Mouse (Mus musculus): ENCODE results near the gene Pilra.
"Not testable (repeated sequence)": the region's sequence is repeated elsewhere in the genome, so short reads cannot be mapped to it uniquely, and the experiment has no call there.

The Pilra gene

GRCm38 (mm10) chr5:137835966-137836520 is at the start of gene Pilra:
Pilra (minus strand) TSS chr5:137836281.
- DNase-seq (ENCODE audit: low spot score): not testable (repeated sequence)

- DNase-seq (ENCODE audit: low spot score): no peak
These were observed 47.3 kb upstream of the Pilra start for GRCm38 (mm10) chr5:137883345-137883744.

- DNase-seq (ENCODE audit: low spot score): no peak
These were observed 46.8 kb upstream of the Pilra start for GRCm38 (mm10) chr5:137882922-137883321.

DNA sequence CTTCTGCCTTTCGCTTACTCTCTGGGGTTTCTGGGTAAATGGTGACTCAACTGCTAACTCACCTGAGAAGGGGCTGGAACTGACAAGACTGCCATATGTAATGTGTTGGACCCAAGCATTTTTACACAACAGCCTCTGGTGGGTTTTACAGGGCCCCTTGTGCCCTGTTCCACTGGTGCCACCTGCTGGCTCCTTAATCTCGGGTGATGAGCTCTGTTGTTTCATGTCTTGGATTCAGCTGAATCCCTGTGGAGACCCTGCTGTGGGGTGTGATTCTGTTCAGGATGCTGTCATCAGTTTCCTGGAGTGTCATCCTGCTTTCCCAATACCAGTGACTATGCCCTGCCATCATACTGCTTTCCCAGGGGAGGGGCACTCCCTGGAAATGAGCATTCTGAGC is 41.8 kb upstream of the Pilra start:
- no peak for DNase-seq (ENCODE audit: low spot score)

GRCm38 (mm10) chr5:137875054-137875453 is 39.0 kb upstream of the Pilra start:
- no peak for DNase-seq (ENCODE audit: low spot score)

GRCm38 (mm10) chr5:137872381-137872702 is 36.3 kb upstream of the Pilra start:
- not testable (repeated sequence) for DNase-seq (ENCODE audit: low spot score)

DNA sequence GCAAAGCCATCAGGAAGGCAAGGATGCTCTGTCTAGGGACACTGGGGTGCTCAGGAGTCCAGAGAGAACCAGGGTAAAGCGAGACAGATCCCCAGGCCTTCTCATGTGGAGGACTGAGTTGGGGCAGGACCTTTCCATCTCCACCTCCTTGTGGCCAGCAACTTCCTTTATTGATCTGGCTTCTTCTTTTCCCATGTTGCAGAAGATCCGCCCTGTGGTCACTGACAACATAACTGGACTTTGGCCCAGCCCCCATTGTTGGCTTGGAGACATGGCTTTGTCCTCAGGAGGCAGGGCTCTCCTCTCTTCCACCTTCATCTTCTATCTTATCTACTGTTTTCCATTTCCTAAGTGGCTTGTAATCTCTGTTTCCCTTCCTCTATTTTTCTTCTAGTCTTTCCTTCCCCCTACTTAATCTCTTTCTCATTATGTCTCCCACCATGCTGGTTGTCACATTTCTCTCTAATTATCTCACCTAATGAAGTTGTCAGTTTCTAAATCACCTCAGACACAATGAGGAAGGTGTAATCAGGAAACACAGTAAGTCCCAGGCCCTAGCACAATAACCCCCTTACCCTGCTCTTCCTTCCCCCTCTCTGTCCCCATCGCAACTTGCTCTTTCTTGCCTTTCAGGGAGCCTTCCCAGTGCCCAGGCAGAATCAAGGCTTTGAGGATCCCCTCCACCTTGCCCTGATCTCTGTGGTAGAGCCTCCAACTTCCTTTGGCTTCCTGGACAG is 35.7 kb upstream of the Pilra start, which contains the start of gene Pilrb2:
TSS of gene Pilrb2 (minus strand) at position 172 of the 737 bp plus-strand sequence.
- not testable (repeated sequence) for DNase-seq (ENCODE audit: low spot score)

- DNase-seq (ENCODE audit: low spot score): not testable (repeated sequence)
These were observed 32.5 kb upstream of the Pilra start for GRCm38 (mm10) chr5:137868600-137868999.

- DNase-seq (ENCODE audit: low spot score): not testable (repeated sequence)
These were observed 27.9 kb upstream of the Pilra start for GRCm38 (mm10) chr5:137864008-137864407.

GRCm38 (mm10) chr5:137857960-137858710 is 22.1 kb upstream of the Pilra start, which contains the start of gene Pilrb1:
Pilrb1 (minus strand) TSS chr5:137858106.
- not testable (repeated sequence) for DNase-seq (ENCODE audit: low spot score)

- not testable (repeated sequence) for DNase-seq (ENCODE audit: low spot score)
These were observed 20.8 kb upstream of the Pilra start for GRCm38 (mm10) chr5:137856870-137857269.

GRCm38 (mm10) chr5:137854907-137855306 is 18.8 kb upstream of the Pilra start:
- not testable (repeated sequence) for DNase-seq (ENCODE audit: low spot score)

GRCm38 (mm10) chr5:137850313-137850712 is 14.2 kb upstream of the Pilra start:
- DNase-seq (ENCODE audit: low spot score): not testable (repeated sequence)

- DNase-seq (ENCODE audit: low spot score): not testable (repeated sequence)
These were observed 1.0 kb upstream of the Pilra start for GRCm38 (mm10) chr5:137837110-137837509.

DNA sequence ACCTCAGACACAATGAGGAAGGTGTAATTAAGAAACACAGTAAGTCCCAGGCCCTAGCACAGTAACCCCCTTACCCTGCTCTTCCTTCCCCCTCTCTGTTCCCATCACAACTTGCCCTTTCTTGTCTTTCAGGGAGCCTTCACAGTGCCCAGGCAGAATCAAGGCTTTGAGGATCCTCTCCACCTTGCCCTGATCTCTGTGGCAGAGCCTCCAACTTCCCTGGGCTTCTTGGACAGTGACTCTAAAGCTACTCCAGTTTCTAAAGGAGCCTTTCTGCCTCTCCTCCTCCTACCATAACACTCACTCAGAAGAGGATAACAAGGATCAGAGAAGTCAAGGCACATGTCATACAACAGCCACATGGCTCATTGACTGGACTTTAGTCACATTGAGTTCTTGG is 530 bp upstream of the Pilra start:
- DNase-seq (ENCODE audit: low spot score): no peak

- DNase-seq (ENCODE audit: low spot score): no peak
These were observed 2.6 kb downstream of the Pilra start for GRCm38 (mm10) chr5:137833500-137833899.

- no peak for DNase-seq (ENCODE audit: low spot score)
These were observed 4.6 kb downstream of the Pilra start for GRCm38 (mm10) chr5:137831506-137831905.

DNA sequence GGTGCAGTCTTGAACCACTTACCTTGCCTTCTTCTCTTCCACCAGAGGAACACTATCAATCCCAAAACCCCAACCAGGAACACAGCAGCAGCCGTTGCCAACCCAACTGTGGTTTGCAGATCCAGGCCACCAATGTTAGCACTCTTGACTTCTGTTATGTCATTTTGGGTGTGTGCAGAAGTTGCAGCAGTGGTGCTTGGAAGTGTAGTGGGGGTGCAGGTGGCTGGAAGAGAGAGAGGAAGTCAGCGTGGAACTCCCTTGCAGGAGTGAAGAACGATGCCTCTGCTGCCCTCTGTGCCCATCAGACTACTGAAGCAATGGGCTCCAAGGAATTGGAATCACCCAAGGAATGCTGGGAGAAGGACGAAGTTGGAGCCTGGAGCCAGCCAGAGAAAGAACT is 5.0 kb downstream of the Pilra start:
- DNase-seq (ENCODE audit: low spot score): no peak

DNA sequence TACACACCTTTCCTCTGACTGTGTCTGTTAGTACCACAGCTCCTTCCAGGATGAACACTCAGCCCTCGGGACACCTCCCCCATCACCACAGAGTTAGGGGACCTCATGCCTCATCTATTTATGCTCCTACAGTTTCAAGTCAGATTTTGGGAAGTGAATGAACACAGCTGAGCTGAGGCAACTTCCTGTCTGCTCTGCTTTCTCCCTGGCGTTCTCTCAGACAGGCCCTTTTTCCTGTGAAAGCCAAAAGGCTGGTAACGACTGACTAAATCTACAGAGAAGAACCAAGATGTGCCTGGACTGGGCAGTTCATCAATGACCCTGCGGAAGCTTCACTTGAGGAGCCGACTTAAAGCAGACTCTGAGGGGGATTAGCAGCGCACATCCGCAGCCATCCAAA is 5.8 kb downstream of the Pilra start:
- no peak for DNase-seq (ENCODE audit: low spot score)

DNA sequence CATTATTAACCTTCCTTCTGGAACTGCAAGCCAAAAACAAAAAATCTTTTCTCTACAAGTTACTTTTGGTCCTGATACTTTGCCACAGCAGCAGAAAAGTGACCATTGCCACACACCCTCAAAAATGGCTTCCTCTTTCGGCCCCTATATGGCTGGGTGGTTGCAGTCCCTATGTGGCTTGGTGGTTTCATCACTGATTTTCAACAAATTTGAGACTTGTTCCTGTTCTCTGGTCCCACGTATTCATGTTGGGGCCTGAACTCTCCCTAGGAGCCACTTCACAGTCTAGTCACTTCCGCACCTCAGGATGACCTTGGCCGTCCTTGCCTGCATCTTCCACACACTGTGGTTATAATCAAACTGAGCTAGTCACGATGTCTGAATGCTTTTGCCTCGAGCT is 7.4 kb downstream of the Pilra start:
- DNase-seq (ENCODE audit: low spot score): no peak

- no peak for DNase-seq (ENCODE audit: low spot score)
These were observed 9.7 kb downstream of the Pilra start for GRCm38 (mm10) chr5:137826421-137826820.

DNA sequence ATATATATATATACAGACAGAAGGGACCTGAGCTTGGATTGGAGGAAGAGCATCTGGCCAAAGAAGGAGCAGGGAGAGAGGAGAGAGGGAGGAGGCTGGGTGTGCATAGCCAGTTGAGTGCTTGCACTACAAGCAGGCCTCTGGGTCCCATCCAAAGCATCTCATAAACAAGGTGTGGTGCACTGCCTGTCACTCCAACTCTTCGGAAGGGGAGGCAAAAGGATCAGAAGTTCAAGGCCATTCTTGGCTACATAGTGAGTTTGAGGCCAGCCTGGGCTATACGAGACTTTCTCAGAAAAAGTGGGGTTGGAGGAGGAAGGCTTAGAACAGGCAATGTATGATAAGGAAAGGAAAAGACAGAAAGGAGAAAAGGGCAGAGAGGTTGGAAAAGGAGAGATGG is 10.1 kb downstream of the Pilra start:
- no peak for DNase-seq (ENCODE audit: low spot score)

- no peak for DNase-seq (ENCODE audit: low spot score)
These were observed 11.1 kb downstream of the Pilra start for GRCm38 (mm10) chr5:137825030-137825429.
